Mouse (Mus musculus) B cell, adult 67 days (primary cell): Measurements from ENCODE around the gene Ick. TPM values are rescaled to one million over a fixed set of nuclear protein-coding genes. Genes with fewer than 3 reads are reported as not detected.

ENCODE experiments used
- total RNA-seq, 2 experiments: library from RNA; stranded (reverse); gene quantifications; 4 replicates each; pipeline ENCODE4 v1.2.4; 2023

Ick gene
- 1 to 10 TPM; 3.3 to 5.0 TPM for total RNA-seq

GRCm38 (mm10) chr9:78108796-78109239, at the start of gene Ick, which contains the start of gene Fbxo9:
Ick (plus strand) TSS chr9:78109192.
Fbxo9 (minus strand) TSS chr9:78109065.

DNA sequence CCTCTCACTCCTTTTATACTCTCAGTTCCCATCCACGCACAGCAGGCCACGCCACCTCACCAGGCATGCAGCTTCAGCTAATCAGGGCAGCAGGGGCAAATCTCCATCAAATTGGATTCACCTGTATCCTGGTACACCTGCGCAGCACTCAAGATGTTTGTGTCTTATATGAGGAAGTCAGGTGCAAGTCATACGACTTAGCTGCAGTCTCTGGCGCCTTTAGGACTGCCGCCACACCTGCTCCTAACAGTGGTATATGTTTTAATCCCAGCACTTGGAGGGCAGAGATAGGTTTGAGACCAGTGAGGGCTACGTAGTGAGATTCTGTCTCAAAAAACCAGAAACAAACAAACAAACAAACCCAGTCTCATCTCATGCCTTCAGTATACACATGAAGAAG, 73.5 kb downstream of the Ick start, which contains the start of gene Gsta4:
Gene Gsta4 (plus strand): TSS at position 301 of the 400 bp plus-strand sequence.

Other genes starting within 250 kb of the Ick start
- 10 to 100 TPM; 66.3 to 74.8 TPM for gene Elovl5, start 191.8 kb upstream of the Ick start, total RNA-seq
- not detected for gene Gcm1, start 57.3 kb upstream of the Ick start, total RNA-seq
- gene Fbxo9, start 127 bp upstream of the Ick start, total RNA-seq: 10 to 100 TPM; 48.5 to 52.7 TPM
- gene Gsta4, start 73.6 kb downstream of the Ick start, total RNA-seq: not detected
- not detected for gene Gsta1, start 121.5 kb downstream of the Ick start, total RNA-seq
- not detected for gene Gm3776, start 147.9 kb downstream of the Ick start, total RNA-seq
- gene Gm10639, start 180.7 kb downstream of the Ick start, total RNA-seq: not detected
- gene Omt2a, start 205.6 kb downstream of the Ick start, total RNA-seq: not detected
- gene Omt2b, start 218.4 kb downstream of the Ick start, total RNA-seq: not detected
- not detected for gene Gsta2, start 246.6 kb downstream of the Ick start, total RNA-seq